ENCODE assay signal across 9 mouse cellular contexts in the genomic region with DNA sequence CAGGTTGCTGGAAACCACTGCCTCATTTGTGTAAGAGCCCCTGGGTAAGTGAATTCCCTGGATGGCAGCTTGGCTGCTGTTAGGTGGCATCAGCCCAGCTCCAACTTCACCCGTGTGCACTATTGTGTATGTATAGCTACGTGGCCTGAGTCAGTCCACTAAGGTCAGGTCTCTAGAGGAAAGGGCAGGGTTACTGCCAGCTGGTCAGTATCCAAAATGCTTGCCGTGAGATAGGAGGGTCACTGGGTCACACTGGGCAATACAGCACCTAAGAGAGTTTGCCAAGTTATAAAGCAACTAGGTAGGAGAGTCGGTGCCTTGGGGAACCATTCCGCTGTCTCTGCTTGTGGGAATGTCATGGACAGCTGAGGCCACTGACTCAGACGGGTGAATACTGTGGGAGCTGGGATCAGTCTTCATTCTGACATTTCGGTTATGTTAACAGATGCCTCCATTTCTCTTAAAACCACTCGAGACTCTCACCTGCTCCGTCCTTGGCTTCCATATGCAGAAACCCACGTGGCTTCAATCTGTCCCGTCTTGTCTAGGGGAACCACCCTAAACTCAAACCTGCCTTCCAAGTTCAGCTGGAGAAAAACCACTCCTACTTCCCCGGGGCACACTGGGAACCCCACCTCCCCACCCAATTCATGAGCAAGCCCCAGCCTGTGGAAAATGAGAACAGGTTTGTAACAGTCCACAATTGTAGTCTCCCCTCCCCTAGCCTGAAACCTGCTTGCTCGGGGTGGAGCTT. TPM values are rescaled to one million over a fixed set of nuclear protein-coding genes. Genes with fewer than 3 reads are reported as not detected.
A peak's percentile ranks its signal among the peaks of the same experiment; 100 is the strongest.
DNase-seq lines count a peak whose midpoint lies in the region; ATAC-seq lines count a peak whose summit lies in the region.
"Had no signal": no experiment of that assay in that cellular context is flagged by ENCODE, and none has a peak within 500 bp of the region (broad histone marks: within the 10 kb centered on the region; RNA-seq: fewer than 3 reads in every experiment).

No protein-coding gene starts in this region.

- no peaks in the 10 kb centered on the region for H3K36me3 ChIP-seq in kidney, embryonic 15.5 days
- H3K36me3 ChIP-seq in midbrain, embryonic 11.5 days (ENCODE audit: control insufficient read depth, insufficient read depth, low read length): no peaks in the 10 kb centered on the region

- no peak overlapping the region for H3K4me2 ChIP-seq in kidney, embryonic 15.5 days
- H3K4me2 ChIP-seq in midbrain, embryonic 11.5 days: no peak overlapping the region
- H3K4me2 ChIP-seq: heart, embryonic 13.5 days had no signal

- H3K9ac ChIP-seq in kidney, embryonic 15.5 days: no peak overlapping the region
- H3K9ac ChIP-seq in midbrain, embryonic 11.5 days (ENCODE audit: low read length): no peak overlapping the region
- H3K9ac ChIP-seq: heart, embryonic 13.5 days had no signal

- no peak overlapping the region for H3K4me3 ChIP-seq in kidney, embryonic 15.5 days (replicated peaks)
- no peak overlapping the region for H3K4me3 ChIP-seq in midbrain, embryonic 11.5 days (ENCODE audit: low read depth, low read length)
- H3K4me3 ChIP-seq: heart, embryonic 13.5 days had no signal

- no peaks in the 10 kb centered on the region for H3K9me3 ChIP-seq in kidney, embryonic 15.5 days (replicated peaks)
- no peaks in the 10 kb centered on the region for H3K9me3 ChIP-seq in midbrain, embryonic 11.5 days (ENCODE audit: control insufficient read depth, low read length)
- H3K9me3 ChIP-seq: heart, embryonic 13.5 days had no signal

- no peaks in the 10 kb centered on the region for H3K27me3 ChIP-seq in kidney, embryonic 15.5 days
- H3K27me3 ChIP-seq in midbrain, embryonic 11.5 days (ENCODE audit: control insufficient read depth, insufficient read depth, low read length): no peaks in the 10 kb centered on the region
- H3K27me3 ChIP-seq: heart, embryonic 13.5 days had no signal

- DNase-seq in kidney, postnatal 14 days: no peak
- DNase-seq in ZHBTc4 (ENCODE audit: low read depth, low spot score) (peak; percentile 64), MN1 (ENCODE audit: low spot score) (no peak)
- no peak for DNase-seq in midbrain, embryonic 11.5 days (ENCODE audit: low spot score, missing footprints)
- DNase-seq in T-cell, adult 2 months (ENCODE audit: low spot score): no peak

- ATAC-seq in kidney, embryonic 15.5 days (replicated peaks; ENCODE audit: low FRiP score): 0 out of 2 replicates have a peak, but pooled peaks have one; percentile 20
- ATAC-seq in hematopoietic stem cell, adult 5-6 weeks (replicated peaks in 1 of 2; ENCODE audit: insufficient read depth in 1 of 2, low FRiP score in 2 of 2, low TSS enrichment in 1 of 2, low read depth in 1 of 2, poor library complexity in 2 of 2, severe bottlenecking in 2 of 2): peak; percentile 56 to 72; a peak in 3 of 4 replicates
- peak; percentile 71 for ATAC-seq in megakaryocyte progenitor cell, adult 5-6 weeks (replicated peaks; ENCODE audit: poor library complexity)
- ATAC-seq in midbrain, embryonic 11.5 days (ENCODE audit: low FRiP score): no peak

- peaks cover 7% of the 10 kb centered on the region for H3K4me1 ChIP-seq in kidney, embryonic 15.5 days
- no peaks in the 10 kb centered on the region for H3K4me1 ChIP-seq in midbrain, embryonic 11.5 days (ENCODE audit: control insufficient read depth, insufficient read depth, low read length)

- H3K27ac ChIP-seq in kidney, embryonic 15.5 days: no peak overlapping the region
- no peak overlapping the region for H3K27ac ChIP-seq in midbrain, embryonic 11.5 days (ENCODE audit: low read depth, low read length)
- H3K27ac ChIP-seq: heart, embryonic 13.5 days had no signal

- WGBS in kidney, embryonic 15.5 days: 74% methylated on average over 13 of the region's 13 CpGs
- 88% methylated on average over 13 of the region's 13 CpGs for WGBS in midbrain, embryonic 11.5 days

RNA-seq across cellular contexts. Expression of a gene that starts 14.1 kb away (rescaled TPM):
- polyA plus RNA-seq in kidney, embryonic 15.5 days (2015; fragmentation: Nextera tagmentation; extraction: Ambion mirVana): 16.8 and 17.8 TPM in 2 replicates
- 18.9 and 33.8 TPM in 2 replicates for total RNA-seq in hematopoietic stem cell, adult 5-6 weeks (2017)
- total RNA-seq in megakaryocyte progenitor cell, adult 5-6 weeks (2015): 15.4 and 17.0 TPM in 2 replicates
- 22.6 and 24.6 TPM in 2 replicates for total RNA-seq in megakaryocyte progenitor cell, adult 5-6 weeks (2017)
- polyA plus RNA-seq in midbrain, embryonic 11.5 days (2014; fragmentation: Nextera tagmentation; extraction: Ambion mirVana): 3.9 and 4.2 TPM in 2 replicates

RNA-seq across cellular contexts. Expression of a gene that starts 58.8 kb away (rescaled TPM):
- polyA plus RNA-seq in kidney, embryonic 15.5 days (2015; fragmentation: Nextera tagmentation; extraction: Ambion mirVana): 32.0 and 33.5 TPM in 2 replicates
- total RNA-seq in hematopoietic stem cell, adult 5-6 weeks (2017): 41.6 and 43.4 TPM in 2 replicates
- 15.0 and 18.5 TPM in 2 replicates for total RNA-seq in megakaryocyte progenitor cell, adult 5-6 weeks (2015)
- 46.0 and 49.1 TPM in 2 replicates for total RNA-seq in megakaryocyte progenitor cell, adult 5-6 weeks (2017)
- 21.5 and 22.7 TPM in 2 replicates for polyA plus RNA-seq in midbrain, embryonic 11.5 days (2014; fragmentation: Nextera tagmentation; extraction: Ambion mirVana)
